Mouse (Mus musculus): ENCODE measurements at regions not wholly inside any gene's neighbourhood (a gene's known extent, or its start where the extent isn't known, plus 50 kb on each side); places are given as distances from the start of the nearest gene placed in this dataset.
A peak's percentile ranks its signal among the peaks of the same experiment; 100 is the strongest.

DNA sequence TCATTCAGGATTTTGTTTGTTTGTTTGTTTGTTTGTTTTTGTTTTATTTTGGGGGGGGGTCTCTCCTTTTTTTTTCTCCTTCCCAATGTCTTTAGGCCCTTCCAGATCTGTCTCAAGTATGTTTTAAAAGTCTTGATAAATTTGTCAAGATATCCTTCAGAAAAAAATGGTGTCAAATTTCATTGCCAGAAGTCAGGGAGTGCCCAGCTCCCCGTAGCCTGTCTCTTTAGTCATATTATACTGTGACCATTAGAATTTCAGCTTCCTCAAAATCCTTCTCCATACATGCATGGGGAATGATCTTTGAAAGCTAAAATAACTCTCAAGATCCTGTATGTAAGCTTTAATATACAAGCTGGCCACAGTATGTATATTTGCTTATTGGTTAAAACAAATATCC lies 134.3 kb upstream of the Lpp start:
- no peak for DNase-seq (ENCODE audit: low spot score in 2 of 2)

DNA sequence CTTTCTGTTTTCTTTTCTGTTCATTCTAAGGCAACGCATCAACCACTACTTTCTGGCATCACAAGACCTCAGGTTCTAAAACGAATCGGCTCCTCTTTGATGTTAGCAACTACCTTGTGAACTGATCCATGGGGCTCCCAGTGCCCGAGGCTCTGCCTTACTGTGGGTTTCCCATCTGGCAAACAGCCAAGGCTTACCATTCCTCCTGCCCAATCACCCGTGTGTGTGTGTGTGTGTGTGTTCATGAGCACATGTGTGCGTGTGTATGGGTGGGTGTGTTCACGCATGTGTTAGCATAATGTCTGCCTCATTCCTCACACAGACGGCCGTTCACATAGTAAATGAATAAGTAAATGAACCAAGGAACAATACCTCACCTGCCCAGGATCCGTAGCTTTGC lies 138.3 kb upstream of the Lpp start:
- no peak for DNase-seq (ENCODE audit: low spot score in 2 of 2)

DNA sequence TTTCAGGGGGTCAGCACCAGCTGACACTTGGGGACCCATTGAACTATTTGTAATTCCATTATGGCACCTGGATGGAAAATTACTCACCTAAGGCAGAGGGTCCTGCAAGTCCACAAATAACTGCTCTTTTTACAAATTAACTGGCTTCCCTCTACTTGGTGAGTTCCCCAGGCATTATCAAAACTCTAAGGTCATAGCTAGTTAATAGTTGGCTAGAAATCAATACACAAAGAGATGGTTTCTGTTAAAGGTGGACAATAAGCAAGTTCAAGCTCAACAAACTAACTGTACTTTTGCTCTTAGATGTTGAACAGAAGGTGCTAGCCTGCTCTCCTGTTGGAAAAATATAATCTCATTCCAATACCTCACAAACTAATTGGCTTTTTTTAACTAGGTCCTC lies 138.7 kb upstream of the Lpp start:
- no peak for DNase-seq (ENCODE audit: low spot score in 2 of 2)

DNA sequence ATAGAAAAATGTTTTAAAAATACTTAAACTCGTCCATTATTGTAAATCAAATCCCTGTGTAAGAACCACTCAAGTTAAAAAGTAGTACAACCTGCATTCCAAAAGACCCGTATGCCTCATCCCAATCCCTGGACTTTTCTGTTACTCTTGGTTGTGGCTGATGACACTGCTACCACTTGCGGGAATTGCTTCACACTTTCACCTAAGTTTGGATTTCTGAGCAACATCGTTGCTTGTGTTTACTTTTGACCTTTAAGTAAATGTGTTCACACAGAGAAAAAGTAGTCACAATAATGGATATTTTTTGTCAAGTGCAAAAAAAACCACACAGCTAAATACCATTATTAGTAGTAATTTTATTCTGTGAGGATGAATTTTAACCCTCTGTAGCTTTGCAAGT lies 139.2 kb upstream of the Lpp start:
- DNase-seq (ENCODE audit: low spot score in 2 of 2): no peak

DNA sequence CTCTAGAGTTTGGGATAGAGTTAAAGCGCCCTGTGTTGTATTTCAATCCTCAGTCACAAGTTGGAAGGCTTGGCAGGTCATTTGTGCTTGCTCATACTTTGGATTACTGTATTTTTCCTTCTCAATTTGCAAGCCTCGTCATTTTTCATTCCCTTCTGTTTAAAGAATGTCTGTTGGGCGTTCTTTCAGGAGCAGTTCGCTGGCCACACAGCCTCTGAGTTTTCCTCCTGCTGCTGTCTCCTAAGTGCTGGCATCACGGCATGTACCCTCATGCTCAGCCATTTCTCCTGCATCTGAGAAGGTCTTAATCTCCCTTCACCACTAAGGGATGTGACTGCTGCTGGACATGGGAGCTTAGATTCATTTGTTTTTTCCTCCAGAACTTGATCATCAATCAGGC lies 146.0 kb upstream of the Lpp start:
- no peak for DNase-seq (ENCODE audit: low spot score in 2 of 2)

DNA sequence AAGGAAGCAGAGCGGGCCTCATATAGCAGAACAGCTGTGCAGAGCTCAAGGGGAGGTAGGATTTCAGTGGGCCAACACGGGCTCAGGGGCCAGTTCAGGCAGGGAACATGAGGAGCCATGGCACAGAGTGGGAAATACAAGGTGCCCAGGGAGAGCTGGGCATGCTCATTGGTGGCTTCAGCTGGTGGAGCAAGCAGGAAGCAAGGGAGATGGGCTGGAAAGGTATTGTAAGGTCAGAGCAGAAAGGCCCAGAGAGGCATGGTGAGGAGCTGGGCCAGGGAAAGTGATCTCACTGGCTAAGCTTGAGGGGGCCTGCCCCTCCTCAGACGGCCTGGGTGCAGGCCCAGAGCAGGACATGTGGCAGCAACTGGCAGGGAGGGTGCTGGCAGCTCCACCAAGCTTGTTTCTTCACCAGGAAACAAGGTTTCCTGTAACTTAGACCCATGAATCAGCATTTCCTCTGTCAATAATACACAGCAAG lies 155.2 kb upstream of the Lpp start:
- peak in 1 of 2 experiments; percentile 9 for DNase-seq (ENCODE audit: low spot score in 2 of 2)

DNA sequence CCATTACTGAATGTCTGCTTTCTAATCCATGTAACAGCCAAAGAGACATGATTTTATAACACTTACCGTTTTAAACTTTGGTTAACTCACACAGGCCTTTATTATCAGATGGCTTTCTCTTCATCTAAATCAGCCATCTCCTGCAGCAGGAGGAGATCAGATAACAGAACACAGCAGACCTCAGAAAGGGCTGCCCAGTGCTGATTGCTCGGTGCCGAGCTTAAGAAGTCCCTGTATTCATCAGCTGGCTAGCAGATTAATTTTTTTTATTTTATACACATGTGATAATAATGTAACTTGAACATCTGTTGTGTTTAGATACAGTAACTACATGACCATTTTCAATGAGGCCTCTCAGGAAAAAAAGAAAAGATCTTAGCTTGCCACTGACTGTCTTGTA lies 155.9 kb upstream of the Lpp start:
- no peak for DNase-seq (ENCODE audit: low spot score in 2 of 2)

DNA sequence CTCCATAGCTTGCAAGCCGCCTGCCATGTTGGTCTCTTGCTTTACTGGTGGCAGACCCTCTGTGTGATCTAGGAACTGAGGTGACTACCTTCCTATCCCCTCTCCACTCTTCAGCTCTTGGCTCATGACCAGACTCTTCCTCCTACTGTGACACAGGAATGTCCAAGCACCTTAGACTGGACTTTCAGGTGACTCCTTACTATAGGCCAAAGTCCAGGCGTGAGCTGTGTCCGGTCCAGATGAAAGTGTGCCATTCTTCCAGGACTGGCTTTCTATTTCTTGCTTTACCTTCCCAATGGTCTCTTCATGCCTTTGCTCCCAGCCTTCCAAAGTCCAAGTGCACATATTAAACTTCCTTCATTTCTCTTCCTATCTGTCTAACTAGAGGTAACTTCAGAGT lies 156.3 kb upstream of the Lpp start:
- no peak for DNase-seq (ENCODE audit: low spot score in 2 of 2)

DNA sequence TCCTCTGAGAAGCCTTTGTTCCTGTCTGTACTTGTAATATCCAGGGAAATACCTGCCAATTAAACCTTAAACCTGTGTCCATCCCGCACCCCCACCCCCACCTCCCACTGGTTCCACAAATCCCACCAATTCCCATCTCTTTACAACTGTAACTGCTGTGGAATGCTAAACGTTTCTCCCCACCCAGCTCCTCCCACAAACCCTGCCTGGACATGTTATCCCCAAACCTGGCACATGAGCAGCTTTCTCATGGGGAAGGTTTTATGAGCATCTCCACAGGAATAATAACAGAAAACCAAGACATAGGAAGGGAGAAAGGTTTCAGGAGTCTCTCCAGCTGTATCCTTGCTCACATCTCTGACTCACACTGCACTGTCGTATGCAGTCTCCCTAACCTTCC lies 156.8 kb upstream of the Lpp start:
- DNase-seq (ENCODE audit: low spot score in 2 of 2): no peak

DNA sequence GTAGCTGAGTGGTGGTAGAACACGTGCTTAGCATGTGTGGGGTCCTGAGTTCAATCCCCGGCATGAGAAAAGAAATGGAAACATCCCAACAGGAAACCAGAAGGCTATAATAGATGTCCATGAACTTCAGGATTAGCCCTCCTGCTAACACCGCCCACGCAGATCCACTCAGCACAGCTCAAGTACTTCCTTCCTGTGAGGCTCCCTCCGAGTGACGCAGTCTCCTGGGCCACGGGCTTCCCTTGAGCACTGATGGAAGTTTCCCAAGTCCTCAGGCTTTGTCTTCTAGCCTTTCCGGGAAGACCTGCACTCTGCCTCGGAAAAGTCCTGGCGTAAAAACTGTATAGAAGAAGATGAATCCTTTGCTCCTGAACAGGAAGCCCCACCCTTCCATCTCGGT lies 158.5 kb upstream of the Lpp start:
- DNase-seq (ENCODE audit: low spot score in 2 of 2): no peak

DNA sequence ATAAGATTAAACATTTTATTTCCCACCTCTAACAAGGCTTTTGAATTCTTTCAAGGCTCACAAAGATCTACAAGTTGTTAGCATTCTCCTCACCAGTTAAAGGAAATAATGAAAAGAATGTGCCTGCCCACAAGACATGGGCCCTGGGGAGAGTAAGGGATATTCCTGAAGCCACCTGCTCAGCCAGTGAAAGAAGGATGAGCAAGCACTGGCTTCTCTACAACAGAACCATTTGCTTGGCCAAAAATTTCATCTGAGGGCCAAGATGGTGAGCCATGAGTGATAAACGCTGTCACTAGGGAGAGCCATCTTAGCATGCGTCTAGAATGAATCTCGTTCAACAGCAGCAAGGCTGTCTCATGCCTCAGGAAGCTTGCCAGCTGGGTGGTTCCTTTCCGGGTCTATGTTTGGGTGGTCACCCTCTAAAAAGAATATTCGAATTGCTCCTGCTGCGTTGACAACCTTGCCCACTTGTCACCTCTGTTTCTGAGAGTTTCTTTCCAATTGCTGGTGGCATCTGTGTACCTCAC lies 161.2 kb upstream of the Lpp start:
- no peak for DNase-seq (ENCODE audit: low spot score in 2 of 2)

DNA sequence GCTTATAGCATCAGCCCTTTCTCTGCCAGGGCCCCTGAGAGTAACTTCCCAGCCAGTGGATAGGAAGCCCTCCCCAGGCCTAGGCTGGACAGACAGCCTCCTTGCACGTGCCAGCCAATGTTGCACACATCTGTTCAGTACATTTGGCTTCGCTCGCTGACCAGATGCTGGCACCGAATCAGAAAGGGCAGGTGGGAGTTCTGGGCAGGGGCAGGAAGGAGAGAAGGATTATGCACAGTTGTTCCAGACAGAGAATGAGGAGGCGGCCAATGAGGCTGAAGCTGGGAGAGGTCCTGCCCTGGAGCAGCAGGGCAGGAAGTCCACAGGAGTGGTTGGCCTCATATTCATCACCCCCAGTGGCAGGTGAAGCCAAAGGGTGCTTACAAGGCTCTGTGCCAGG lies 161.8 kb upstream of the Lpp start:
- DNase-seq (ENCODE audit: low spot score in 2 of 2): no peak

DNA sequence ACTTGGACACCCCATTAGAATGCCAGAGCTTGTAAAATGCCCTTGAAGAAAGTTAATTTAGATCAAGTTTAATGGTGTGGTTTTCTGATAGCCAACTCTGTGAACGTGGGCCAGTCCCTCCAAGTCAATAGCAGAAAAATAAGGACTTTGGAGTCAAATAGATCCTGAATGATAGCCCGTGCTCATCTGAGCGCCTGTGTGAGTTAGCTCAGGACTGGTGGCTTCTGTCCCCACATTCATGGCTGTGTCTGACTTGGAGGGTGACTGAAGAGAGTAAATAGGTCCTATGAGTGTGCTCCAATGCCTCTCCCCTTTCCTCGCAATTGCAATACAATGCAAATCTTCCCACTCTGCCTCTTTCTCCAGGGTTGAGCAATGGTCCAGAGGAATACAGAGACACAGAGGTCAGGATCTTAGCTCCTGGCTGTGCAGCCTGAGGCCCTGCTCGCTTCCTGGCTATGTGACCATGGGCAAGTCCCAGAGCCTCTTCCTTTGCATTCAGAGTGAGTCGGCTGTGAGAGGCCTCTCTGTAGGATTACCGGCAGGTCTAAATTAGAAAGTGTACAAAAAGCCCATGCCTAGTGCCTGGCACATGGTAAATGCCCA lies 164.2 kb upstream of the Lpp start:
- no peak for DNase-seq (ENCODE audit: low spot score in 2 of 2)

DNA sequence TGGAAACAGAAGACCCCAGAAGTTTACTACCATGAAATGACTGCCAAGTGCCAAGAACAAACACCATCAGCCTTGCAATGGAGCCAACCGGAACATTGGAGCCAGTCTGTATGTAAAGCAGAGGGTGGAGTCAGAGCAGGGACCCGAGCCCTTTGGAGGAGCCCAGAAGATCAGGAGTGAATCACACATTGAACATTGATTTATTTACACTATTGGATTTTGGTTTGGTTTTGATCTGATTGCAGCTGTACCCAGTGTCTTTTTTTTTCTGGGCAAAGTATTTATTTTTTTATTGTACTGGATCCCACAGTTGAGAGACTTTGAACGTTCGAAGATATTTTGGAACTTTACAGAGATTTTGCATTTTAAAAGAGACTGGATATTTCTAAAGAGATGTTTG lies 167.4 kb upstream of the Lpp start:
- no peak for DNase-seq (ENCODE audit: low spot score in 2 of 2)

DNA sequence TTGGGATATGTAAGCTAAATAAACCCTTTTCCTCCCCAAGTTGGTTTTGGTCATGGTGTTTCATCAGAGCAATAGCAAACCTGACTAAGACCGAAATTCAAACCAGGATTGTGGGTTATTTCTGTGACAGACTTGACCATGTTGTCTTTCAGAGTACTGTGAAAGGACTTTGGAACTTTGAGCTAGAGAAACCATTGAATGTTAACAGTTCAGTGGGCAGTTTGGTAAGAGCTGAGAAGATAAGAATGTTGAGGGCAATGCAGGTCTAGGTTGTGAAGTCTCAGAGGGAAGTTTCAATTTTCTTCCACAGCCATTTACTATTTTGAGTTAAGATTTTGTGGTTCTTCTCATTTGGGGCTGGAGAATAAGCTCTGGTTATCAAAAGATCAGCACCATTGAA lies 168.2 kb upstream of the Lpp start:
- no peak for DNase-seq (ENCODE audit: low spot score in 2 of 2)

DNA sequence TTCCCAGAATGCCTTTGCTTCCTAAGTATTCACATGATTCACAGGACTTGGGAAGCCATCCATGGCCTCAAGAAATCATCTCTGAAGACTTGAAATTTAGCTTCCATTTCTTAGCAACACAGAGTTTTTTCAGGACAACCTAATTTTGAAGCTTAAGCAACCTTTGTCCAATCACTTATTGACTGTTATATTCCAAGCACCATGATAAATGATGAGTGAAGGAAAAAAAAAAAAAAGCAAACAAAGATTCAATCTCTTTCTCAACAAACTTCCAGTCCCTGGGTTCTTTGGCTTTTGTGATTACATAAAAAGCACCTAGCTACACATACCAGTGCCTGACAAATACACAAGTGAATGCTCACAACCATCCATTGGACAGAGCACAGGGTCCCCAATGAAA lies 169.4 kb upstream of the Lpp start:
- no peak for DNase-seq (ENCODE audit: low spot score in 2 of 2)

DNA sequence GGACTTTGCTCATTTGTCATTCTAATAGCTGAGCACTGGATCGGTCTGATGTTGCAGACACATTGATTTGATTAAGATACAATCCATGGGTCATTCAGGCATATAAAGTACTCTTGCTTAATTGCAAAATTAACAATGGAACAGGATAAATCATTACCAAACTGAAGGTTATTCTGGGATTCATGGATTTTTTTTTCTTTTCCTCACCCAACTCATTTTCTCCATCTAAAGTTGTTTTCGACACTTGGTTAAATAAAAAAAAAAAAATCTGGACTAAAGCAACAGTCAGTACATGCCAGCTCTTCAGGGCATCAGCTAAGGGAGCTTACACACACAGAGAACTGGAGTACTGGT lies 169.8 kb upstream of the Lpp start:
- no peak for DNase-seq (ENCODE audit: low spot score in 2 of 2)

DNA sequence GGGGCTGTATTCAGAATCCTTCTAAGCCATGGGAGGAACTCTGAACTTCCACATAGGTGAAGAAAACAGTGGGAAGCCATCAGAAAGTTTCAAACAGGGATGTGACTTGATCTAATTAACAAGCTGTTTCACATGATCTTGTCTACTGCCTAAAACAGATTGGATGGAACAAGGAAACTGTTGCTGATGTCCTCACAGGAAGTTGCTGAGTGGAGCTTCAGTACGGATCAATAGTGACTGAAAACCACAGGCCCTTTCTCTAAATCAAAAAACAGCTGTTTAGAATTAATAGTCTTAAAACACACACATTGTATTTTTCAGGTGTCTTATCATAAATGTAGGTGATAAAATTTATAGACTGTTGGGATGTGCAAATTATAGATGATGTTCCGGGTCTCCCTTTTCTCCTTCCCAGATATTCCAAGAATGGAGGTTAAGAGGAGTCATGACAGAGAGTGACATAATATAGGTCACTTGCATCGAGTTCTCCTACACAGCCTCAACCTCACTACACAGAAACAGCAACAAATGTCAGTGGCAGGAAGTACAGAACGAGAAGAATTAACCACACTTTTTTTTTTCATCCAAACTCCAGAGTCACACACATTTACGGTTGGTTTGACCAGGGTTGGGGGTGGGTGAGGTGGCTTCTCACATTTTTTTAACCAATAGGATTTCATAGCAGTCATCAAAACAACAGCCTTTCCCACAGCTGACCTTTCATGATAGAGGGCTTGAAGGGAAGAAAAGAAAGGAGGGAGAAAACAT lies 170.4 kb upstream of the Lpp start:
- DNase-seq (ENCODE audit: low spot score in 2 of 2): no peak

DNA sequence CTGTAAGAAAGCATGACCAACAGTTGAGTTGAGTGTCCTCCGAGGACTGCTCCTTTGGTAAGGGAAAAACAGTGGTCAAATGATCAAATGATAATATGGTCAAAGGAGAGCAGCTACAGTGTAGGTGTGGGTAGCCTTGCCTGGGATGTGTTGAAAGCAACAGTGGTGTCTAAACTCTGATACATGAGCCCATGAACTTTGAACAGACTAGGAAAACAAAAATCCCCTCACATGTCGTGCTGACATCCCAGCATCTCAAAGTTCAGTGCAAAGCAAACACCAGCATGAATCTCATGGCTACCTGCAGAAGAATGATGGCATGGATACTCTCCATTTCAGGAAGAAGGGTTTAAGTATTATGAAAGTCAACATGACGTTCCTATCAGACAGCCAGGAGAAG lies 171.3 kb upstream of the Lpp start:
- DNase-seq (ENCODE audit: low spot score in 2 of 2): no peak

DNA sequence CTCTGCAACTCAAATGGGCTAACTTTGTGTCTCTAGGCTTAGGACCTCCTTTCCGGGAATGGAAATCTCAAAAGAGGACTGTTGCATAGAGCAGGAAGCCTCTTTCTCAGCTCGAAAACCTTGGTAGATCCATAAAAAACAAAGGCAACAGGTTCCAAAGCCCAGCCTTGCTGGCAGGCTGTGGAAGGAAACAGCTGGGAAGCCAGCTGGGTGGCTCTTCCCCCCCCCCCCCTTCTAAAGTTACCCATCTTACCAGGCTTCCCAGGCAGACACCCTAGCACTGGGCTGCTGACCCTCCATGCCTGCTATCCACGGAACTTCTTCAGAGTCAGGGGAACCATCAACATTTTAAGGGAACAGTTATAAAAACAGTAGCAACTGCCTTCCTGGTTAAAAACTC lies 172.7 kb upstream of the Lpp start:
- DNase-seq (ENCODE audit: low spot score in 2 of 2): no peak

DNA sequence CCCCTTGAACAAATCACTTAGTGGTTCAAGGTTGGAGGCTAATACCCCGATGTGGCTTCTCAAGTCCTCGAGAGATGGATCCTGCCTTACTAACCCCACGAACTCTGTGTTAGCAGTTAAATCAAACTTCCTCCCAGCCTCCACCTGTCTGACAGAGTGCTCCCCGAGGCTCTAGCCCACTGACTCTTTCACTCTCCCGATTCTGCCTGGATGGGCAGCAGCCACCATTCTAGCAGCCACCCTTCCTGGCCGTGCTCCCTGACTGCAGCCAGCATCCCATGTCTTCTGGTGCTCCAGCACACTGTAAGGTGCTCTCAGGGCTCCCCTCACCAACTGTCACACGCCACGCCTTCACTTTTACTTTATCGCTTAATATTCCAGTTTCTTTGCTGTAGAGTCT lies 173.6 kb upstream of the Lpp start:
- DNase-seq (ENCODE audit: low spot score in 2 of 2): no peak

DNA sequence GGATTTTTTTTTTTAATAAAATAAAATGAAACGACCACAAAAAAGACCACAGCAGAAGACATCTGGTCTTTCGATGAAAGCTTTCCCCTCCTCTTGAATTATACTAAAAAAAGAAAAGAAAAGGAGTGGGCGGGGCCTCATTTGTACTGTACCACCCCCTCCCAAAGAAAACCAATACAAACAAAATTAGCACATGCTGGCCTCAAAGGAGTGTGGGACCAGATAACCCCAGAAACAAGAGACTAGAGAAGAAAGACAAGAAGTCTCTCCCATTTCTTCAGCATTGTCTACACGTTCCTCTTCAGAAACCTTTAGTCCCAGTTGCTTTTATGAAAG lies 174.5 kb upstream of the Lpp start:
- DNase-seq (ENCODE audit: low spot score in 2 of 2): no peak

DNA sequence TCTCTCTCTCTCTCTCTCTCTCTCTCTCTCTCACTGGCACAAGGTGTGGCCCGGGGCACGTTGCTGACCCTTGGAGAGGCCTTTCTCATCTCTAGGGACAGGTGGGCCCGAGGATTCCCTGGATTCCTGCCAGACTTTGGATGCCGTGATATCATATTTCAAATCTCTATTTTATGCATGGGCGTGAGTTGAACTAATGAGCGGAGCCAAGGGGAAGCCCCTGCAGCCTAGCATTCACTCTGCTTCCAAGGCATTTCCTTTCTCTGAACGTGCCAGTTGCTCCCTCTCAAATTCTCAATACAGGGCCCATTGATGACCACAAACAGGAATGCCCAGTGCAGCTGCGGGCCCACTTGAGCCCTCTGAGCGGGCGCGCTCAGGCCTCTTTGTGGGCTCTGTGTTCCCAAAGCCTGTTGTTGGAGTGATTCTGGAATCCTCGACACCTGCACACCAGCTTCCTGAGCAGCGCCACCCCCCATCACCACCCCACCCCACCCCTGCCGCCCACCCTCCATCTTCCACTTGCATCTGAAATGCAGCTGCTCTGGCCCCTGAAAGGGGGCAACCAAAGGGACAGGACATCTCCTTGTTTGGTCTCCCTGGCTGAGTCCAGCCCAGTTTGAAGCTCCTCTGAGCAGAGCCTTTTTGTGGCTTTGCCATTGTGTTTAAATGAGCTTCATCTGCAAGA lies 175.0 kb upstream of the Lpp start:
- DNase-seq (ENCODE audit: low spot score in 2 of 2): no peak
